Mouse (Mus musculus): ENCODE data around the gene Trak1.
A peak's percentile ranks its signal among the peaks of the same experiment; 100 is the strongest.
"Not testable (repeated sequence)": the region's sequence is repeated elsewhere in the genome, so short reads cannot be mapped to it uniquely, and the experiment has no call there.

The Trak1 gene

DNA sequence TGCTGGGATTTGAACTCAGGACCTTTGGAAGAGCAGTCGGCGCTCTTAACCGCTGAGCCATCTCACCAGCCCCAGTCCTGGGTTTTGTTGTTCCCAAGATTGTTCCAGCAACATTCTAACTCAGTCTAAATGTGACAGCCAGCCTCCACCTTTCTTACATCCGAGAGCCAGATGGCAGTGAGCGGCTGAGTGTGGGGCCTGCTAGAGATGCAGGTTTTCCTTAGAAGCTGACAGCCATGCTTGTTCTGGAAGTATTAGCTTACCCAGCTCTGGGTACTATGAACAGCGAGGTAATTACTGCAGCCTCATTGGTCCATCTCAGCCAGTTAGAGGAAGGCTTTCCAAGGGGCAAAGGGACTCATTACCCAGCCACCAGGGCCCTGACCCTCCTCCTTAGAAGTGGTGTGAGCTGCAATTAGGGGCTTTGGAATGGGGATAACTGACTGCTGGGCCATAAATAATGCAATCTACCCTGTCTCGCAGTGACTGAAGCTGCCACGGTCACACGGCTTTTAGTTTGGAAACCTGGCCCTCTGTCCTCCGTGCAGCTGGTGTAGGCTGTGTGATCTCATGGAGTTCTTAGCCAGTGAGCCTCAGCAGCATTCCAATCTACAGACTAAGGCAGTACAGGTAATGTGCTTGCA lies 22.1 kb downstream of the Trak1 start:
- DNase-seq (ENCODE audit: low spot score in 2 of 2) = no peak

DNA sequence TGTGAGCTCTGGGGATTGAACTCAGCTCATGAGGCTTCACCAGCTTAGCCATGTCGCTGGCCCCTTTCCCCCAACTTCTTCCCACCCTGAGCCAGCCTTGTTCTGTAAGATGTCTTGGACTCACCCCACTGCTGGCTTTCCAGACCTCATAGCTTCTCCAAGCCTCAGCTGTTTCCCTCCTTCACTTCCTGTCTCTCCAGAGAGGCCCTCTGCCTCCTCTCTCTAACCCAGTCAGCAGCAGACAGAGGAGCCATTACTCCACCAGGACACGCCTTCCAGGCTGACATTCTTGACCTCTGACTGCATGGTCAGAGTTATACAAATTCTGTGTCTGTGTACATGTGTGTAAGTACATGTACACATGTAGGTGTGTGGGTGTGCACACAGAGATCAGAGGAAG lies 23.1 kb downstream of the Trak1 start:
- DNase-seq (ENCODE audit: low spot score in 2 of 2) = no peak

- DNase-seq (ENCODE audit: low spot score in 2 of 2) = no peak
Observed at GRCm38 (mm10) chr9:121321118-121321517, 23.8 kb downstream of the Trak1 start.

- DNase-seq (ENCODE audit: low spot score in 2 of 2) = no peak
Observed at GRCm38 (mm10) chr9:121322034-121322433, 24.7 kb downstream of the Trak1 start.

DNA sequence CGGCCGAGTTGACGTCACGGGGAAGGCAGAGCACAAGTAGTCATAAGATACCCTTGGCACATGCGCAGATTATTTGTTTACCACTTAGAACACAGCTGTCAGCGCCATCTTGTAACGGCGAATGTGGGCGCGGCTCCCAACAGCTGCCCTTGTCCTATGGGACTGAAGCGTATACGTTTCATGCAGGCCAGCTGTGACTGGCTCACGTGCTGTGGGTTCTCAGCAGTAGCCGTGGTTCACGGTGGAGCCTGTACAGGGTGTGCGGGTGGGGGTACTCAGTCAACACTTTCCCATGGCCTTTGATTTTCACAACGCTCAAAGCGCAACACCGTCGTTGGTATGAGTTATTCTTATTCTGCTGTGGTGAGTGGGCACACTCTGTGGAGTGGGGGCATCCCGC lies 31.0 kb downstream of the Trak1 start:
- not testable (repeated sequence) for DNase-seq (ENCODE audit: low spot score in 2 of 2)

DNA sequence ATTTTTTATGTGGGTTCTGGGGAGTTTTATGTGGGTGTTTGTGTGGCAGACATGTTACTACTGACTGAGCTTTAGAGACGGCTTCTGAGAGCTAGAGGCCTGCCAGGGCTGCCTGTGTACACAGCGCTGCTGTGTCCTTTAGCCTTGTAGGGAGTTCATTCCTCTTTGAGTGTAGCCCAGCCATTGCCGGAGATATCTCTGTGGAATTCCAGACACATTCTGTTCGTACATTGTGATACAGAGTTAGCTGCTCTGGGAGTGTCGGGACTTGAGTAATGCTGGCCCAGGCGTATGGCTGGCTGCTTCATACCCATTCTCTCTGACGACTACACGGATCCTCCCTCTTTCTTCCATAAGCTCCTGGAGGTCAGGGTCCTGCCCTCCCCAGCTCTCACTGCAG lies 31.9 kb downstream of the Trak1 start:
- no peak for DNase-seq (ENCODE audit: low spot score in 2 of 2)

DNA sequence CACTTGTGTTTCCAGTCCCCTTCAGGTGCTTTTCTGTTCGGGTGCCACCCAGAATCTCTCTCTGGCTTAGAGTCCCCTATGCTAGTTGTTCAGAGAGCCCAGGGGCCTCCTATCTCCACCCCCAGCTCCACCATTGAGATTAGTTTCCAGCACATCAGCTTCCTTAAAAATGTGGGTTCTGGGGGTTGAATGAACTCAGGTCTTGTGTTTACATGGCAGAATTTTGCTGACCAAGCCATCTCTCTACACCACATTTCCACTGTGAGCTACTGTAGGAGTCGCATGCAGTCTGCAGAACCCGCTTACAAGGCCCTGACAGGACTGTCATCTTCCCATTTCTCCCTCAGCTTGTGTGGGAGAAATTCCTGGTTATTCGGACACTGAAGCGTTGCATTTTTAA lies 32.8 kb downstream of the Trak1 start:
- DNase-seq (ENCODE audit: low spot score in 2 of 2) = no peak

DNA sequence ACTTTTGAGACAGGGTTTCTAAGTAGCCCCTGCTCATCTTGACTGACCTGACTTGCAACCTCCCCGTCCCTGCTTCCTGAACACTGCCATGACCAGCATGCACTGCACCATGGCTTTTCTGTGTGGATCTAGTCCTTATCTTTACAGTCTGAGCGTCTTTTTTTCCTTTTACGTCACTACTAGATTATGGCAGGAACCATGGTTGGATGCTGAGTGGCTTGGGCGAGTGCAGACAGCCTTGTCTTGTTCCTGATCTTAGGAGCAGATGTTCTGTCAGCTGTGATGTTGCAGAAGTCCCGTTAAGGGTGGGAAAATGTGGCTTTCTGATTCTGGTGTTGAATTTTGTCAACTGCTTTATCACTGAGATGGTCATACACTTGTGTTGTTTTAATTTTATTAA lies 34.1 kb downstream of the Trak1 start:
- DNase-seq (ENCODE audit: low spot score in 2 of 2) = peak; percentile 22 to 39

GRCm38 (mm10) chr9:121331878-121332630 lies 34.8 kb downstream of the Trak1 start:
- DNase-seq (ENCODE audit: low spot score in 2 of 2) = peak; percentile 32 to 36

- DNase-seq (ENCODE audit: low spot score in 2 of 2) = no peak
Observed at GRCm38 (mm10) chr9:121333559-121333958, 36.3 kb downstream of the Trak1 start.

DNA sequence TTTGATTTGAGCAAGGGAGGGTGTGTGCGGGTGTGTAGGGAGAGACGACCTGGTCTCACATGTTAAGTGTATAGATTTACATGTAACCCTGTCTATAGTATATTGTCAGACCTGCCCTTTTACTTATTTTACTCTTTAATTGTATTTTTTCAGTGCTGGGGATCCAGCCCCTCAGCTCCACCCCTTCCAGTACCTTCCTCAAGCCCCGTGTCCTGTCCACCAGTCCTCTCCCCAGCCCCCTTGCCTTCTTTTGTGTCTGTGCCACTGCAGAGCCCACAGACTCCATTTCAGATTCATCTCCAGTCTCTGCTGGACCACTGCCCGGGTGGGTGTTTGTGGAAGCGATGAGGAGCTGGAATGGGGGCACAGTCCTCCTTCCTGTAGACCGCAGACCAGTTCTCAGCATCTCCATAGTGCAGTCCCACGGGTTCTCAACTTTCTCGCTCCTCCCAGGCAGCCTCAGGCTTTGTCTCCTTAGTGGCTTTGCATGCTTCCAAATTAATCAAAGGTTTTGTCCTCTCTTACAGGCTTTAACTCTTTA lies 37.1 kb downstream of the Trak1 start:
- DNase-seq (ENCODE audit: low spot score in 2 of 2) = no peak

DNA sequence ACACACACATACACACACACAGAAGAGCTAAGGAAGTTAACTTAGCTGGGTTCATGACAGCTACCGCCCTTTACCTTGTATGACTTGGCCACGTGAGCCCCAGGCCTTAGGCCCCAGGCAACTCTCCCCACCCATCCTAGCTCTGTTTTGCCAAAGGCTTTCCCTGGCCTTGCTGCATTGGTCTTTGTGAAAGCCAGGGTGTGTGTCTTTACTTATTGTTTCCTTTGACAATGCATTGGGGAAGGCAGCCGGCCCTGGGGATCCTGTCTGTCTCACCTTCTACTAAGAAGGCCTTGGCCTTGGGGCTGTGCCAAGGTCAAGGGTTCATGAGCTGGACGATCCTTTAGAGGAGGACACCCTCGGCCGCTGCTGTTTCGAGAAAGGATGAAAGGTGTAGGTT lies 38.3 kb downstream of the Trak1 start:
- no peak for DNase-seq (ENCODE audit: low spot score in 2 of 2)

- DNase-seq (ENCODE audit: low spot score in 2 of 2) = no peak
Observed at GRCm38 (mm10) chr9:121336324-121336946, 39.1 kb downstream of the Trak1 start.

DNA sequence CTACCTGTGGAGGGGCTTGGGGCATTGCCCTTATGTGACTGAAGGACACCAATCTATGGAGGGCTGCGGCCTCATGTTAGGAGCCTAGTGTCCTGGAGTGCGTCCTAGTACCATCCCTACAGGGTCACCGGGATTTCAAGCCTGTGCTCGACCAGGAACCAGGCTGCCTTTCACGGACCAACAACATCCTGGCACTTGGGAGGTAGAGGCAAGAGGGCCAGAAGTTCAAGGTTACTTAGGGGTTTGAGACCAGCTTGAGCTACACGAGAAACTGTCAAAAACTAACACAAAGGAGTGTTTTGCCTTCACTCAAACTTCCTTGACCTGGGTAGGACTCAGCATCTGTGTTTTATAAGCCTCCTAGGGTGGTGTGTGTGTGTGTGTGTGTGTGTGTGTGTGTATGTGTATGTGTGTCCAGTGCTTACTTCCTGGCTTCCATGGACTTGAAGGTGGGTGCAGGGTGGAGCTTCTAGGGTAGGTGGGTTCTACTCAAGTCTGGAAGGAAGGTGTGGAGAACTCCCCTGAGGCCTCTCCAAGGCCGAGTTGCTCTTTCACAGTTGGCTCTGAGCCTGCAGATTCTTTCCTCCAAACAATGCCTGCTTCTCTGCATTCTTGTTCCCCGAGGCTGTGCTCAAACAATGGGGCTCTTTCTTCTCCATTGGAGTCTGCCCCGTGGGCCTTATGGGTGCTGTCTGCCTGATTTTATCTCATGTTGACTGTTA lies 40.1 kb downstream of the Trak1 start:
- no peak for DNase-seq (ENCODE audit: low spot score in 2 of 2)

DNA sequence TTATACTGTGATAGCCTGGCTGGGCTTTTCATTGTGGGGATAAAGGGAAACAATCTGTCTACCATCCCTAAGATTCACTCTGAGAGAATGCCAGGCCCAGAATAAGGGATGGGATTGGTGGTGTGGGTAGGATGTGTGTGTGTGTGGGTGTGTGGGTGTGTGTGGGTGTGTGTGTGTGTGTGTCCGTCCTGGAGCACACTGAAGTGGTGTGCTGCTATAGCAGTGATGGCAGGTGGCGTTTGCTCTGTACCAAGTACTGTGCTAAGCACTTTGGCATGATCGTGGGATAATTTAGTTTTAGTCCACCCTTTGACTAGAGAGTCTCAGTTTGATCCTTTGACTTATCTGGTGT lies 40.6 kb downstream of the Trak1 start:
- DNase-seq (ENCODE audit: low spot score in 2 of 2) = no peak

GRCm38 (mm10) chr9:121341832-121342231 lies 44.5 kb downstream of the Trak1 start:
- DNase-seq (ENCODE audit: low spot score in 2 of 2) = no peak

GRCm38 (mm10) chr9:121342510-121343110 lies 45.3 kb downstream of the Trak1 start:
- DNase-seq (ENCODE audit: low spot score in 2 of 2) = no peak

- no peak for DNase-seq (ENCODE audit: low spot score in 2 of 2)
Observed at GRCm38 (mm10) chr9:121343122-121343876, 46.0 kb downstream of the Trak1 start.

GRCm38 (mm10) chr9:121344344-121344743 lies 47.0 kb downstream of the Trak1 start:
- no peak for DNase-seq (ENCODE audit: low spot score in 2 of 2)

DNA sequence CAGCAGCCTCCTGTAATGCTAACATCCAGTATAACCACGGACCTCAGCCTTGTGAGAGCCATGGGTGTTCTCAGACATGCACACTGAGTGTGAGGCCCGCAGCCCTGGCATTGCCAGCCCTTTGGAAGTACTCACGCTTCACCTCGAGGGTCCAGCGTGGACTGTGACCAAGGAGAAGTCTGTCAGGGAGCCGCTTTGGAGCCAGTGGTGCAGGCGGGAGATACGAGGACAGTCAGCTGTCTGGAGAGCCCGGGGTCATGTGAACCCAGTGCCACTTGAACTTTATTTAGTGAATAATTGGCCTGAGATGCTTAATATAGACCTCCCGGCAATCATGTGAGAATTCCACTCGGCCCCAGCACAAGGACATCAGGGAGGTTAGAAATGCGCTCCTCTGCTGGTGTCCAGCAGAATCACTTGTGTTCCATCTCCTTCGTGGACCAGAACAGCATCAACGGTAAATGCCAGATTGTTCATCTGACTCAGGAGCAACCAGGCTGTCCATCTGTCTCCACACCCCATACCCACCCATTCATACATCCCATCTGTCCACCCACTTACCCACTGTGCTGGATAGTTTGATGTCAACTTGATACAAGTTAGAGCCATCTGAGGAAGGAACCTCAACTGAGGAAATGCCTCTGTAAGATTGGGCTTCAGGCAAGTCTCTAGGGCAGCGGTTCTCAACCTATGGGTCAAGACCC lies 48.3 kb downstream of the Trak1 start:
- no peak for DNase-seq (ENCODE audit: low spot score in 2 of 2)

All from spleen, postnatal 36 days (tissue).